Mouse (Mus musculus) adrenal gland, postnatal 14 days (tissue): ENCODE measurements around the gene Reln. TPM values are rescaled to one million over a fixed set of nuclear protein-coding genes. Genes with fewer than 3 reads are reported as not detected.

ENCODE experiments used
- total RNA-seq: library from RNA; stranded (reverse); gene quantifications from 2 replicates; pipeline ENCODE4 v1.2.3, GENCODE M21; 2021

Reln gene
- total RNA-seq, 1 experiment from 2014 or later = 15.8 TPM

Other genes with a start within 250 kb of the Reln start
- 17.9 and 20.4 TPM in 2 replicates for gene Orc5, start 205.7 kb upstream of the Reln start, total RNA-seq